Mouse (Mus musculus) adrenal gland, postnatal 36 days (tissue): ENCODE results near the gene Grb14. TPM values are rescaled to one million over a fixed set of nuclear protein-coding genes. Genes with fewer than 3 reads are reported as not detected.

Experiments
- DNase-seq, 2 experiments: peaks; one replicate each; pipeline ENCODE4 v3.0.0; 2021; ENCODE audit warnings: mixed read lengths in 1 of 2
- total RNA-seq, 2 experiments: library from RNA; stranded (reverse); gene quantifications; 2 replicates each; pipeline ENCODE4 v1.2.3; 2021

Grb14 gene
- total RNA-seq, 2 experiments from 2014 or later, result 19.6 to 41.5 TPM

GRCm38 (mm10) chr2:64974549-64974948, 50.2 kb downstream of the Grb14 start:
- DNase-seq, result no peak

GRCm38 (mm10) chr2:64973819-64974441, 50.9 kb downstream of the Grb14 start:
- DNase-seq, result no peak

DNA sequence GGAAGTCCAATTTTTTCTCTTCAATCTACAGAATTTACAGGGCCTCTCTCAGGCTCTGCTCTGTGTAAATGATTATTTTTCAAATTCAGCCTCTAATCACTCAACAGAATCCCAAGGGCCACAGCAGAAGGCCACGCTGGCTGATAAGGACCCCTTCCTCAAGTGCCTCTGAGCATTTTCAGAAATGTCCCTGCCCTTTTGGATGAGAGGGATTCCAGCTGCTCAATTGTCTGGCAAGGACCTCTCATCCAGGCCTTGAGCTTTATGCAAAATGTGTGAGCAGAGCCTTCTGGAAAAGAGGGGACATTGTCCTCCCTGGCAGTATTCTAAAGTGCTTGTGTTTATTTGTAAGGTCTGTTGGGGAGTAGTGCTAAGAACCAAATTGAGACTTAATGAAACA, 51.7 kb downstream of the Grb14 start:
- DNase-seq, result peak; percentile 8 to 21

DNA sequence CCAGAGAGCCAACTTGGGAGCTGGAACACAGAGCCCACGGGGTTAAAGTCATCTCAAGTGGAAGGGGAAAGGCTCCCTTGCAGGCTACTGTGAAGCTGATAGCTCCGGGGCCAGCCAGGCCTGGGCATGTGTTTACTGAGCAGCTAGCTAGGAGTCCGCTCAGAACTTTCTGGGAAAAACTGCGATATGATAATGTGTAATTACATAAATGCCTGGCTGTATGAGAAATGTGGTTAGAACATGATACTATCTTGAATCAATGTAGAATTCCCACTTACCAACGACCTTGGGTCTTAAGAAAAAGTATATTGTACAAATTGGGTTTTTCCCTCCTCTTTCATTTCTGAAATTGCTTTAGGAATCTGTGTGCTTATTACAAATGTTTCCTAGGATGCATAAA, 53.0 kb downstream of the Grb14 start:
- DNase-seq, result no peak

- no peak for DNase-seq
Measured at GRCm38 (mm10) chr2:64970992-64971391, 53.8 kb downstream of the Grb14 start.

GRCm38 (mm10) chr2:64966893-64967444, 57.8 kb downstream of the Grb14 start:
- DNase-seq, result no peak

GRCm38 (mm10) chr2:64966323-64966722, 58.5 kb downstream of the Grb14 start:
- peak in 1 of 2 experiments; percentile 29 for DNase-seq

GRCm38 (mm10) chr2:64965227-64965864, 59.4 kb downstream of the Grb14 start:
- peak in 1 of 2 experiments; percentile 43 for DNase-seq

- no peak for DNase-seq
Measured at GRCm38 (mm10) chr2:64962196-64962595, 62.6 kb downstream of the Grb14 start.

- no peak for DNase-seq
Measured at GRCm38 (mm10) chr2:64961381-64961780, 63.4 kb downstream of the Grb14 start.

DNA sequence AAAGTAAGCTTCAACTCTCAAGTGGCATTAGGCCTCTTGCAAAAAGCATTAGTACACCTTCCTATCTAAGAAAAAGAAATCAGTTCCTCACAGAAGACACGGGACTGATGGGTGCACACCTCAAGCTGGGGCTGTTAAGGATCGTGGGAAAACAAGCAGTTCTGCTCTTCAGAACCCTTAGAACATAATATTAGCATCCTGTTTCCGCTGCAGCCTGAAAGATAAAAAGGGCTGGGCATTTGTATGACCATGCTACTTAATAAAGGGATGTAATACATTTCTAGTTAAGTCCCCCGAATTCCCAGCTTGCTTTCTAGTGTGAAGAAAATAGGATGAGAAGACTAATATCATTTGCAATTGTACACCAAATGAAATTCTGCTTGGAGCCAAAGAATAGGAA, 65.1 kb downstream of the Grb14 start:
- DNase-seq, result no peak

GRCm38 (mm10) chr2:64955441-64955840, 69.3 kb downstream of the Grb14 start:
- peak; percentile 11 to 30 for DNase-seq

GRCm38 (mm10) chr2:64949210-64949609, 75.6 kb downstream of the Grb14 start:
- no peak for DNase-seq

- peak; percentile 27 to 44 for DNase-seq
Measured at GRCm38 (mm10) chr2:64948418-64949169, 76.2 kb downstream of the Grb14 start.

DNA sequence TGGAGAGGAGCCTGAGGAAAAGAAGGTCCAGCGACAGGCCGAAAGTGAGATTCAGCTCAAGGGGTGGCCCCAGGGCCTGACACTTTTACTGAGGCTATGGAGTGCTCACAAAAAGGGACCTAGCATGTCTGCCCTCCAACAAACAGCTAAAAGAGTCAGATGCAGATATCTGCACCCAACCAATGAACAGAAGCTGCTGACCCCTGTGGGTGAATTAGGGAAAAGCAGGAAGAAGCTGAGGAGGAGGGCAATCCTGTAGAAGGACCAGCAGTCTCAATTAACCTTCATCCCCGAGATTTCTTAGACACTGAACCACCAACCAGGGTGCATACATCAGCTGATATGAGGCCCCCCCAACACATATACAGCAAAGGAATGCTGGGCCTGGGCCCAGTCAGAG, 77.3 kb downstream of the Grb14 start:
- no peak for DNase-seq

DNA sequence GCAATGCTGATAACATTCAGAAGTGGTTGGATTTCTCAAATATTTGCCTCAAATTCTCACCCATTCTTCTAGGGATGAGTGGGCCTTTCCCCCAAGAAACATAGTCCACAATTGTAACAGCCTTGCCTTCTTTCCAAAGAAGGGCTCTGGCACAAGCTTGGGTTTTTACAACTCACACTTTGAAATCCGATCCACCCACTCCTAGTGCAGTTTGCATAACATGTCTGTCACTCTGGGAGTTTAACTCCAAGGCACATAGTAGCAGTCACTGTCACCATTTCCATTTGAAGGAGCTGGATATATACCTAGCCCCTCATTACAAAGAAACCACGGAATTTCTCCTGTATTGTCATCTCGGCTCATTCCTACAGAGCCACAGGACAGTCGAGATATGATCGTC, 103.9 kb downstream of the Grb14 start:
- DNase-seq, result no peak

- peak in 1 of 2 experiments; percentile 1 for DNase-seq
Measured at GRCm38 (mm10) chr2:64915448-64915847, 109.3 kb downstream of the Grb14 start.

DNA sequence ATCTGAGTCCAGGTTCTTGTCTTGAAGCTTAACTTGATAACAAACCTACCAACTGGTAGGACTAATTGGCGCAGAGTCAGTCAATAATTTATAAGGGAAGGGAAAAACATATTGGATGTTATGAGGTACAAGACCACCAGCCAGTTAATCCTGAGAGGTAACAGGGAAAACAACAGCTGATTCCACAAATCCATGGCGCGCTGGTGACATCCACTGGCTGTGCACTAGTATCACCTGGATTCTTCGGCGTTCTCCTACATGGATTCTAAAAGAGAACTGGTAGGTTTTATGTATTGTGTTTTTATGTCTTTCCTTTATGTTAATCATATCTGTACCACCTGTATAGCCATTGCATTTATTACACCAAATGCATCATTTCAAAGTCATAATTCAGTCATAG, 119.9 kb downstream of the Grb14 start:
- no peak for DNase-seq

DNA sequence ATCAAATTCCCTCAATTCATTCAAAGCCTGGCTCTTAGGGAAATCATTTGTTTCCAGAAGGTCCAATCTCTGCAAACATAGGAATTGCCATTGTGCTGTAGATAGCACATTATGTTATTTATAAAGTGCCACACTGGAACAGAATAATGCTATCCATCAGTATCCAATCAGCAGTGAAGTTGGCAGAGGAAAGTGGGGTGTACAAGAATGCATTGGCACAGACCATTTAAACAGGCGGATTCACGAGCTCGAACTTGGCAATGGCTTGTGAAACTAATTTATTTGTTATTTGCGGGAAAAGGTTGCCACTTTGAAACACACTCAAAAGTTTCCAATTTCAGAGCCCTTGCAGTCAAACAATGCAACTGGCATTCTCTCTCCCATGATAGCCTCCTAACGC, 126.9 kb downstream of the Grb14 start:
- no peak for DNase-seq

- no peak for DNase-seq
Measured at GRCm38 (mm10) chr2:64893233-64893632, 131.6 kb downstream of the Grb14 start.

DNA sequence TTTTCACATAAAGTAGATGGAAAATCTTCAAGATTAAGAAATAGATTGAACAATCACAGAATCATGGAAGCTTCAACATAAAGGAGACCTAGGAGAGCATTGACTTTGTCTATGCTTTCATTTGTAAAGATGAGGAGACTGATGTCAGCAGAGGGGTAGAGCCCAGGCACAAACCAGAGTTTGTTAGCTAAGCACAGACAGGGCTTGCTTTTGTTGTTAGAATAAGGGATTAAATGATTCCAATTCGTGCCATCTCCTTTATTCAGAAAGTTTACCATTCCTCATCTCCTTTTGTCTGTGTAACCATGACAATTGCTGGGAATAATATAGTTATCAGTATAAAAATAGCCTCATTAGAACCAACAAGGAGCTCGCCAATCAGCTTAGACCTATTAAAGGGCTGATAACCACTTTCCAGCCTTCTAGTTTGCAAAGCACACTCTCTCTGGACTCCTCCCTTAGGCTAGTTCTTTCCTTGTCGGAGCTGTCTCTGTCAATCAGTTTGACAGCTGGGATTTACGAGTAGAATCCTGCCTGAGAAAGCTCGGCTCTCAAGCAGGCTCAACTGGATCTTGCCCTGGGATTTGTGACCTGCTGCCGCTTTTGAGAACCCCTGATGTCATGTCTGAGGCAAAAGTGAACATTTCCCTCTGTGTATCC, 137.6 kb downstream of the Grb14 start:
- DNase-seq, result no peak

- peak; percentile 43 to 63 for DNase-seq
Measured at GRCm38 (mm10) chr2:64885696-64886095, 139.1 kb downstream of the Grb14 start.
